Comparison of ENCODE assay signal across 15 mouse cellular contexts in genomic region chr6:38974536-38975268, GRCm38 (mm10).
DNase-seq lines count a peak whose midpoint lies in the region; ATAC-seq and TF ChIP-seq lines count a peak whose summit lies in the region.
"Had no signal": no experiment of that assay in that cellular context is flagged by ENCODE, and none has a peak within 500 bp of the region (broad histone marks: within the 10 kb centered on the region; RNA-seq: fewer than 3 reads in every experiment).

No protein-coding gene starts in this region.

- no peak overlapping the region for H3K4me3 ChIP-seq in kidney, embryonic 15.5 days (replicated peaks)
- no peak overlapping the region for H3K4me3 ChIP-seq in liver, embryonic 15.5 days (replicated peaks)
- no peak overlapping the region for H3K4me3 ChIP-seq in liver, embryonic 11.5 days (ENCODE audit: low read depth, low read length)
- H3K4me3 ChIP-seq in liver, postnatal 0 days (ENCODE audit: low read depth, low read length): no peak overlapping the region
- H3K4me3 ChIP-seq in forebrain, embryonic 12.5 days (replicated peaks): no peak overlapping the region
- H3K4me3 ChIP-seq: embryonic facial prominence, embryonic 12.5 days; midbrain, embryonic 10.5 days had no signal

- DNase-seq in kidney, postnatal 10 days: no peak
- no peak for DNase-seq in liver, embryonic 11.5 days (ENCODE audit: low spot score)
- peak; percentile 32 to 36 for DNase-seq in B cell, adult 2 months
- no peak for DNase-seq in liver, postnatal 0 days
- DNase-seq: cerebellum, adult 18-20 months; gastrocnemius, postnatal 25 days had no signal

- peak overlapping the region; percentile 87 for H3K27ac ChIP-seq in kidney, embryonic 15.5 days
- H3K27ac ChIP-seq in liver, embryonic 15.5 days (replicated peaks): 0 out of 2 replicates have a peak overlapping the region, but pooled peaks have one; percentile 45
- no peak overlapping the region for H3K27ac ChIP-seq in liver, embryonic 11.5 days (ENCODE audit: low read depth, low read length)
- peak overlapping the region; percentile 57 for H3K27ac ChIP-seq in liver, postnatal 0 days (ENCODE audit: low read depth)
- H3K27ac ChIP-seq in forebrain, embryonic 12.5 days: no peak overlapping the region
- H3K27ac ChIP-seq: embryonic facial prominence, embryonic 12.5 days; hindbrain, postnatal 0 days; midbrain, embryonic 10.5 days had no signal

- no peak overlapping the region for H3K9ac ChIP-seq in kidney, embryonic 15.5 days
- no peak overlapping the region for H3K9ac ChIP-seq in liver, embryonic 15.5 days
- no peak overlapping the region for H3K9ac ChIP-seq in liver, embryonic 11.5 days (ENCODE audit: low read depth, low read length)
- H3K9ac ChIP-seq in liver, postnatal 0 days (replicated peaks): no peak overlapping the region
- no peak overlapping the region for H3K9ac ChIP-seq in forebrain, embryonic 12.5 days
- H3K9ac ChIP-seq: embryonic facial prominence, embryonic 12.5 days had no signal

- H3K27me3 ChIP-seq in kidney, embryonic 15.5 days: no peaks in the 10 kb centered on the region
- H3K27me3 ChIP-seq in liver, embryonic 15.5 days: 0 out of 2 replicates have a peak, but pooled peaks cover 3% of the 10 kb centered on the region
- H3K27me3 ChIP-seq in liver, embryonic 11.5 days (replicated peaks; ENCODE audit: control insufficient read depth, insufficient read depth, low read length): no peaks in the 10 kb centered on the region
- H3K27me3 ChIP-seq in liver, postnatal 0 days (ENCODE audit: insufficient read depth, low read length): no peaks in the 10 kb centered on the region
- H3K27me3 ChIP-seq in forebrain, embryonic 12.5 days: no peaks in the 10 kb centered on the region
- H3K27me3 ChIP-seq: embryonic facial prominence, embryonic 12.5 days had no signal

- no peak for TF ChIP-seq CTCF in liver, postnatal 0 days (IDR thresholded peaks at IDR 0.05; ENCODE audit: low read depth)

- no peak for TF ChIP-seq EP300 in liver, postnatal 0 days (IDR thresholded peaks at IDR 0.05; ENCODE audit: low read depth)

- H3K4me2 ChIP-seq in kidney, embryonic 15.5 days: no peak overlapping the region
- no peak overlapping the region for H3K4me2 ChIP-seq in liver, embryonic 15.5 days
- H3K4me2 ChIP-seq in liver, embryonic 11.5 days: no peak overlapping the region
- H3K4me2 ChIP-seq in liver, postnatal 0 days (ENCODE audit: low read depth, low read length): no peak overlapping the region
- H3K4me2 ChIP-seq in forebrain, embryonic 12.5 days: no peak overlapping the region
- H3K4me2 ChIP-seq: embryonic facial prominence, embryonic 12.5 days; heart, embryonic 11.5 days had no signal

- no peaks in the 10 kb centered on the region for H3K36me3 ChIP-seq in kidney, embryonic 15.5 days
- no peaks in the 10 kb centered on the region for H3K36me3 ChIP-seq in liver, embryonic 15.5 days (replicated peaks)
- no peaks in the 10 kb centered on the region for H3K36me3 ChIP-seq in liver, embryonic 11.5 days (ENCODE audit: control insufficient read depth, insufficient read depth, low read length)
- H3K36me3 ChIP-seq in liver, postnatal 0 days (replicated peaks; ENCODE audit: insufficient read depth, low read length): no peaks in the 10 kb centered on the region
- no peaks in the 10 kb centered on the region for H3K36me3 ChIP-seq in forebrain, embryonic 12.5 days (replicated peaks)
- H3K36me3 ChIP-seq: embryonic facial prominence, embryonic 12.5 days; G1E; midbrain, embryonic 10.5 days had no signal

- ATAC-seq in kidney, embryonic 15.5 days (replicated peaks; ENCODE audit: low FRiP score): peak; percentile 55
- no peak for ATAC-seq in liver, embryonic 15.5 days (ENCODE audit: insufficient read depth)
- no peak for ATAC-seq in liver, embryonic 11.5 days (replicated peaks; ENCODE audit: low FRiP score)
- ATAC-seq in liver, postnatal 0 days: peak; percentile 27; the same call in 1 of the 2 replicates
- ATAC-seq in frontal cortex, adult (ENCODE audit: low TSS enrichment): no peak
- ATAC-seq in forebrain, embryonic 12.5 days (ENCODE audit: low FRiP score): no peak
- ATAC-seq: hindbrain, postnatal 0 days had no signal

- WGBS in kidney, embryonic 15.5 days: 63% methylated on average over 8 of the region's 8 CpGs
- 59% methylated on average over 8 of the region's 8 CpGs for WGBS in liver, embryonic 15.5 days (ENCODE audit: insufficient replicate concordance)
- 80% methylated on average over 8 of the region's 8 CpGs for WGBS in liver, embryonic 11.5 days
- WGBS in liver, postnatal 0 days (ENCODE audit: insufficient replicate concordance): 68% methylated on average over 8 of the region's 8 CpGs
- 86% methylated on average over 8 of the region's 8 CpGs for WGBS in forebrain, embryonic 12.5 days

- no peaks in the 10 kb centered on the region for H3K9me3 ChIP-seq in kidney, embryonic 15.5 days (replicated peaks)
- no peaks in the 10 kb centered on the region for H3K9me3 ChIP-seq in liver, embryonic 15.5 days (replicated peaks)
- no peaks in the 10 kb centered on the region for H3K9me3 ChIP-seq in liver, embryonic 11.5 days (ENCODE audit: control insufficient read depth, low read length)
- H3K9me3 ChIP-seq in liver, postnatal 0 days (ENCODE audit: low read length): no peaks in the 10 kb centered on the region
- H3K9me3 ChIP-seq in forebrain, embryonic 12.5 days: no peaks in the 10 kb centered on the region
- H3K9me3 ChIP-seq: embryonic facial prominence, embryonic 12.5 days; G1E; midbrain, embryonic 10.5 days had no signal

- peaks cover 23% of the 10 kb centered on the region for H3K4me1 ChIP-seq in kidney, embryonic 15.5 days
- peaks cover 29% of the 10 kb centered on the region for H3K4me1 ChIP-seq in liver, embryonic 15.5 days (replicated peaks)
- peaks cover 9% of the 10 kb centered on the region for H3K4me1 ChIP-seq in liver, embryonic 11.5 days (replicated peaks; ENCODE audit: control insufficient read depth, insufficient read depth, low read length)
- peaks cover 27% of the 10 kb centered on the region for H3K4me1 ChIP-seq in liver, postnatal 0 days (ENCODE audit: insufficient read depth)
- H3K4me1 ChIP-seq in forebrain, embryonic 12.5 days: no peaks in the 10 kb centered on the region
- H3K4me1 ChIP-seq: embryonic facial prominence, embryonic 12.5 days; midbrain, embryonic 10.5 days had no signal

Comparison
In these comparisons a context has a peak if more than half of its experiments do, and no peak if none do; other contexts are left out.
1. ATAC-seq: peak in kidney, embryonic 15.5 days (single experiment) and liver, postnatal 0 days (single experiment); none in liver, embryonic 15.5 days (single experiment), liver, embryonic 11.5 days (single experiment), frontal cortex, adult (single experiment) and forebrain, embryonic 12.5 days (single experiment).
2. H3K27ac ChIP-seq: peak in kidney, embryonic 15.5 days (single experiment), liver, embryonic 15.5 days (single experiment) and liver, postnatal 0 days (single experiment); none in liver, embryonic 11.5 days (single experiment) and forebrain, embryonic 12.5 days (single experiment).
3. DNase-seq: peak in B cell, adult 2 months (2 of 2); none in kidney, postnatal 10 days (single experiment), liver, embryonic 11.5 days (single experiment) and liver, postnatal 0 days (single experiment).